Mouse (Mus musculus): ENCODE measurements around the gene Atp6v1b1. TPM values are rescaled to one million over a fixed set of nuclear protein-coding genes. Genes with fewer than 3 reads are reported as not detected.
A peak's percentile ranks its signal among the peaks of the same experiment; 100 is the strongest.

Atp6v1b1 gene
- polyA plus RNA-seq, 1 experiment = 0.35 TPM

- H3K27me3 ChIP-seq (ENCODE audit: control insufficient read depth, insufficient read depth, low read length) = peaks cover 46% of the 10 kb centered on the region
- DNase-seq = no peak
- WGBS = 9% methylated on average over 30 of the region's 30 CpGs
- TF ChIP-seq CTCF (IDR thresholded peaks at IDR 0.05; ENCODE audit: borderline replicate concordance, control insufficient read depth, extremely low read depth, insufficient read depth, low read length, poor library complexity) = no peak
- no peak overlapping the region for H3K27ac ChIP-seq (ENCODE audit: control insufficient read depth, insufficient read depth, low read length)
- H3K4me3 ChIP-seq (ENCODE audit: control insufficient read depth, insufficient read depth, low read length) = no peak overlapping the region
- H3K36me3 ChIP-seq (ENCODE audit: control insufficient read depth, insufficient read depth, low read length) = no peaks in the 10 kb centered on the region
- H3K4me1 ChIP-seq (replicated peaks; ENCODE audit: control insufficient read depth, insufficient read depth, low read length) = peaks cover 20% of the 10 kb centered on the region
Measured at GRCm38 (mm10) chr6:83715461-83716196, 27.2 kb upstream of the Atp6v1b1 start.

- Histone ChIP-seq H3K27ac (ENCODE audit: control insufficient read depth, insufficient read depth, low read length) (no peak overlapping the region), H3K4me1 (replicated peaks; ENCODE audit: control insufficient read depth, insufficient read depth, low read length) (peaks cover 13% of the 10 kb centered on the region), H3K4me3 (ENCODE audit: control insufficient read depth, insufficient read depth, low read length) (no peak overlapping the region), H3K27me3 (ENCODE audit: control insufficient read depth, insufficient read depth, low read length) (peaks cover 37% of the 10 kb centered on the region), H3K36me3 (ENCODE audit: control insufficient read depth, insufficient read depth, low read length) (no peaks in the 10 kb centered on the region)
- TF ChIP-seq POLR2A (IDR thresholded peaks at IDR 0.05; ENCODE audit: control insufficient read depth, extremely low read depth, insufficient read depth, low read length, poor library complexity) (no peak), CTCF (IDR thresholded peaks at IDR 0.05; ENCODE audit: borderline replicate concordance, control insufficient read depth, extremely low read depth, insufficient read depth, low read length, poor library complexity) (no peak)
- DNase-seq = no peak
- WGBS = 10% methylated on average over 8 of the region's 8 CpGs
Measured at GRCm38 (mm10) chr6:83717026-83717425, 25.8 kb upstream of the Atp6v1b1 start.

GRCm38 (mm10) chr6:83722526-83722925 is 20.3 kb upstream of the Atp6v1b1 start:
- Histone ChIP-seq H3K36me3 (ENCODE audit: control insufficient read depth, insufficient read depth, low read length) (no peaks in the 10 kb centered on the region), H3K4me3 (ENCODE audit: control insufficient read depth, insufficient read depth, low read length) (no peak overlapping the region), H3K27me3 (ENCODE audit: control insufficient read depth, insufficient read depth, low read length) (peaks cover 4% of the 10 kb centered on the region; the same call in 1 of the 2 replicates), H3K4me1 (replicated peaks; ENCODE audit: control insufficient read depth, insufficient read depth, low read length) (no peaks in the 10 kb centered on the region), H3K27ac (ENCODE audit: control insufficient read depth, insufficient read depth, low read length) (no peak overlapping the region)
- 17% methylated on average over 6 of the region's 6 CpGs for WGBS
- no peak for DNase-seq
- no peak for TF ChIP-seq POLR2A (IDR thresholded peaks at IDR 0.05; ENCODE audit: control insufficient read depth, extremely low read depth, insufficient read depth, low read length, poor library complexity)
- no peak for TF ChIP-seq CTCF (IDR thresholded peaks at IDR 0.05; ENCODE audit: borderline replicate concordance, control insufficient read depth, extremely low read depth, insufficient read depth, low read length, poor library complexity)

DNA sequence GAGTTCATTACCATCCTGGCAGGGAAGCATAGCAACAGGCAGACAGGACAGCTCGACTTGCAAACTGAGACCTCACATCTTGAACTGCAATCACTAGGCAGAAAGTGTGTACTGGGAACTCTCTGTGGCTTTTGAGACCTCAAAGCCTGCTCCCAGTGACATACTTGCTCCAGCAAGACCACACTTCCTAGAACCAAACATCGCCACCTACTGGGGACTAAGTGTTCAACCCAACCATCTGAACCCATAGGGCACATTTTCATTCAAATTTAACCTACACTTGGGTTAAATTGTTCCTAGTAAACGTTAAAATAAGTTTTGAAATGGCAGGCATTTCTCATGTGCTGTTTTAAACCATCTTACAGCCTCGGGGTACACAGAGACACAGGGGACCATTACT is 15.6 kb upstream of the Atp6v1b1 start:
- Histone ChIP-seq H3K36me3 (ENCODE audit: control insufficient read depth, insufficient read depth, low read length) (no peaks in the 10 kb centered on the region), H3K27ac (ENCODE audit: control insufficient read depth, insufficient read depth, low read length) (no peak overlapping the region), H3K4me1 (replicated peaks; ENCODE audit: control insufficient read depth, insufficient read depth, low read length) (no peaks in the 10 kb centered on the region), H3K4me3 (ENCODE audit: control insufficient read depth, insufficient read depth, low read length) (no peak overlapping the region), H3K27me3 (ENCODE audit: control insufficient read depth, insufficient read depth, low read length) (no peaks in the 10 kb centered on the region; the same call in 1 of the 2 replicates)
- 52% methylated on average over 4 of the region's 4 CpGs for WGBS
- TF ChIP-seq POLR2A (IDR thresholded peaks at IDR 0.05; ENCODE audit: control insufficient read depth, extremely low read depth, insufficient read depth, low read length, poor library complexity) = no peak
- TF ChIP-seq CTCF (IDR thresholded peaks at IDR 0.05; ENCODE audit: borderline replicate concordance, control insufficient read depth, extremely low read depth, insufficient read depth, low read length, poor library complexity) = no peak
- no peak for DNase-seq

GRCm38 (mm10) chr6:83728488-83728887 is 14.3 kb upstream of the Atp6v1b1 start:
- H3K27me3 ChIP-seq (ENCODE audit: control insufficient read depth, insufficient read depth, low read length) = no peaks in the 10 kb centered on the region; the same call in 1 of the 2 replicates
- WGBS = 96% methylated on average over 3 of the region's 3 CpGs

GRCm38 (mm10) chr6:83729350-83729970 is 13.3 kb upstream of the Atp6v1b1 start:
- Histone ChIP-seq H3K27me3 (ENCODE audit: control insufficient read depth, insufficient read depth, low read length) (no peaks in the 10 kb centered on the region), H3K4me3 (ENCODE audit: control insufficient read depth, insufficient read depth, low read length) (no peak overlapping the region), H3K36me3 (ENCODE audit: control insufficient read depth, insufficient read depth, low read length) (no peaks in the 10 kb centered on the region), H3K4me1 (replicated peaks; ENCODE audit: control insufficient read depth, insufficient read depth, low read length) (no peaks in the 10 kb centered on the region), H3K27ac (ENCODE audit: control insufficient read depth, insufficient read depth, low read length) (no peak overlapping the region)
- TF ChIP-seq POLR2A (IDR thresholded peaks at IDR 0.05; ENCODE audit: control insufficient read depth, extremely low read depth, insufficient read depth, low read length, poor library complexity) = no peak
- no peak for TF ChIP-seq CTCF (IDR thresholded peaks at IDR 0.05; ENCODE audit: borderline replicate concordance, control insufficient read depth, extremely low read depth, insufficient read depth, low read length, poor library complexity)
- no peak for DNase-seq
- WGBS = 32% methylated on average over 14 of the region's 14 CpGs

More at GRCm38 (mm10) chr6:83728488-83728887, 14.3 kb upstream of the Atp6v1b1 start:
- TF ChIP-seq POLR2A (IDR thresholded peaks at IDR 0.05; ENCODE audit: control insufficient read depth, extremely low read depth, insufficient read depth, low read length, poor library complexity) (no peak), CTCF (IDR thresholded peaks at IDR 0.05; ENCODE audit: borderline replicate concordance, control insufficient read depth, extremely low read depth, insufficient read depth, low read length, poor library complexity) (no peak; the same call in 1 of the 2 replicates)
- peak; percentile 59 for DNase-seq
- Histone ChIP-seq H3K36me3 (ENCODE audit: control insufficient read depth, insufficient read depth, low read length) (no peaks in the 10 kb centered on the region), H3K4me1 (replicated peaks; ENCODE audit: control insufficient read depth, insufficient read depth, low read length) (no peaks in the 10 kb centered on the region), H3K27ac (ENCODE audit: control insufficient read depth, insufficient read depth, low read length) (no peak overlapping the region), H3K4me3 (ENCODE audit: control insufficient read depth, insufficient read depth, low read length) (no peak overlapping the region)
